Mouse (Mus musculus) erythroblast, embryonic 14.5 days (primary cell): ENCODE data around the gene Gm11213. TPM values are rescaled to one million over a fixed set of nuclear protein-coding genes. Genes with fewer than 3 reads are reported as not detected.
A peak's percentile ranks its signal among the peaks of the same experiment; 100 is the strongest.

Experiments
- H3K27me3 ChIP-seq: 2 replicates; pipeline ENCODE4 v1.6.1; 2012; ENCODE audit warnings: inconsistent platforms; ENCODE audit not compliant: control insufficient read depth
- H3K36me3 ChIP-seq: 2 replicates; pipeline ENCODE4 v1.6.1; 2012; ENCODE audit warnings: mild to moderate bottlenecking, inconsistent platforms; ENCODE audit not compliant: control insufficient read depth
- H3K4me1 ChIP-seq: 2 replicates; pipeline ENCODE4 v1.6.1; 2012; ENCODE audit warnings: inconsistent platforms; ENCODE audit not compliant: control insufficient read depth
- H3K4me3 ChIP-seq: replicated peaks from 2 replicates; pipeline ENCODE3; 2012; ENCODE audit warnings: moderate library complexity, mild to moderate bottlenecking, inconsistent platforms
- H3K9me3 ChIP-seq: 2 replicates; pipeline ENCODE4 v1.6.1; 2012; ENCODE audit warnings: low read length, inconsistent platforms, mixed read lengths; ENCODE audit not compliant: control insufficient read depth
- GATA1 ChIP-seq: IDR thresholded peaks from 2 replicates; pipeline ENCODE4 v1.6.1; 2012; ENCODE audit warnings: low read length, inconsistent platforms, mixed read lengths
- TAL1 ChIP-seq: IDR thresholded peaks from 3 replicates; pipeline ENCODE4 v1.6.1; 2012; ENCODE audit warnings: low read length, inconsistent platforms, mixed read lengths
- polyA plus RNA-seq: library from polyadenylated mRNA; stranded (reverse); fragments of >175 nt; gene quantifications from 2 replicates; pipeline ENCODE4 v1.2.3, GENCODE M21; 2012

Gm11213 gene
- polyA plus RNA-seq, 1 experiment: not detected

- H3K4me1 ChIP-seq: no peaks in the 10 kb centered on the region; the same call in 1 of the 2 replicates
- TF ChIP-seq TAL1: no peak
- no peak for TF ChIP-seq GATA1
- 0 out of 2 replicates have a peak, but pooled peaks cover 1% of the 10 kb centered on the region for H3K9me3 ChIP-seq
- no peaks in the 10 kb centered on the region for H3K27me3 ChIP-seq
- no peak overlapping the region for H3K4me3 ChIP-seq
- peaks cover 45% of the 10 kb centered on the region for H3K36me3 ChIP-seq
Measured at GRCm38 (mm10) chr4:63567712-63568390, 37.2 kb downstream of the Gm11213 start.

GRCm38 (mm10) chr4:63562742-63563141 is 42.3 kb downstream of the Gm11213 start:
- no peaks in the 10 kb centered on the region for H3K27me3 ChIP-seq
- H3K4me1 ChIP-seq: peaks cover 27% of the 10 kb centered on the region
- no peak overlapping the region for H3K4me3 ChIP-seq
- TF ChIP-seq TAL1: no peak
- TF ChIP-seq GATA1: no peak
- H3K9me3 ChIP-seq: no peaks in the 10 kb centered on the region
- peaks cover 29% of the 10 kb centered on the region for H3K36me3 ChIP-seq

- H3K27me3 ChIP-seq: no peaks in the 10 kb centered on the region
- H3K4me3 ChIP-seq: no peak overlapping the region
- TF ChIP-seq GATA1 (no peak), TAL1 (no peak)
- no peaks in the 10 kb centered on the region for H3K9me3 ChIP-seq
- H3K4me1 ChIP-seq: peaks cover 34% of the 10 kb centered on the region
- peaks cover 29% of the 10 kb centered on the region for H3K36me3 ChIP-seq
Measured at GRCm38 (mm10) chr4:63561861-63562675, 43.0 kb downstream of the Gm11213 start.

- Histone ChIP-seq H3K9me3 (no peaks in the 10 kb centered on the region), H3K36me3 (peaks cover 25% of the 10 kb centered on the region), H3K4me3 (no peak overlapping the region), H3K27me3 (no peaks in the 10 kb centered on the region), H3K4me1 (peaks cover 44% of the 10 kb centered on the region)
- TF ChIP-seq GATA1: no peak
- no peak for TF ChIP-seq TAL1
Measured at GRCm38 (mm10) chr4:63560079-63560478, 45.0 kb downstream of the Gm11213 start.

GRCm38 (mm10) chr4:63559127-63559697 is 45.8 kb downstream of the Gm11213 start:
- no peaks in the 10 kb centered on the region for H3K27me3 ChIP-seq
- peaks cover 24% of the 10 kb centered on the region for H3K36me3 ChIP-seq
- peaks cover 48% of the 10 kb centered on the region for H3K4me1 ChIP-seq
- no peaks in the 10 kb centered on the region for H3K9me3 ChIP-seq
- H3K4me3 ChIP-seq: peak overlapping the region; percentile 77
- no peak for TF ChIP-seq TAL1
- TF ChIP-seq GATA1: no peak

GRCm38 (mm10) chr4:63558407-63559081 is 46.5 kb downstream of the Gm11213 start, which contains the start of gene Tmem268:
Gene Tmem268 (plus strand): TSS chr4:63558781.
- peak within 1 kb of the TSS; percentile 77 for H3K4me3 ChIP-seq
- H3K4me1 ChIP-seq: peaks cover 48% of the 10 kb centered on the region
- no peak for TF ChIP-seq GATA1
- no peak for TF ChIP-seq TAL1
- no peaks in the 10 kb centered on the region for H3K9me3 ChIP-seq
- peaks cover 26% of the 10 kb centered on the region for H3K36me3 ChIP-seq
- H3K27me3 ChIP-seq: no peaks in the 10 kb centered on the region

- peaks cover 45% of the 10 kb centered on the region for H3K4me1 ChIP-seq
- H3K36me3 ChIP-seq: peaks cover 28% of the 10 kb centered on the region
Measured at GRCm38 (mm10) chr4:63557124-63558059, 47.7 kb downstream of the Gm11213 start.

GRCm38 (mm10) chr4:63556665-63557064 is 48.4 kb downstream of the Gm11213 start:
- no peak for TF ChIP-seq TAL1
- Histone ChIP-seq H3K36me3 (peaks cover 34% of the 10 kb centered on the region), H3K4me1 (peaks cover 45% of the 10 kb centered on the region)

More at GRCm38 (mm10) chr4:63557124-63558059, 47.7 kb downstream of the Gm11213 start:
- Histone ChIP-seq H3K27me3 (no peaks in the 10 kb centered on the region), H3K4me3 (peak overlapping the region; percentile 77), H3K9me3 (no peaks in the 10 kb centered on the region)
- no peak for TF ChIP-seq GATA1
- no peak for TF ChIP-seq TAL1

More at GRCm38 (mm10) chr4:63556665-63557064, 48.4 kb downstream of the Gm11213 start:
- Histone ChIP-seq H3K9me3 (no peaks in the 10 kb centered on the region), H3K4me3 (no peak overlapping the region), H3K27me3 (no peaks in the 10 kb centered on the region)
